Mouse (Mus musculus) MEL (cell line): Measurements from ENCODE around the gene Vwa5b2. TPM values are rescaled to one million over a fixed set of nuclear protein-coding genes. Genes with fewer than 3 reads are reported as not detected.
A peak's percentile ranks its signal among the peaks of the same experiment; 100 is the strongest.

Experiments used
- DNase-seq: peaks from one replicate; pipeline ENCODE4 v3.0.0; 2011; ENCODE audit warnings: low read depth, low spot score
- H3K27ac ChIP-seq: 2 replicates; pipeline ENCODE4 v1.5.1; 2012; ENCODE audit warnings: low read depth, mild to moderate bottlenecking, control low read depth, low read length, moderate library complexity; ENCODE audit not compliant: control insufficient read depth
- H3K27me3 ChIP-seq, 2 experiments: fragments of 150-350 bp in 1 of 2; sonication (generic) in 1 of 2; 2 replicates each; pipeline ENCODE4 v1.6.1; 2012; ENCODE audit warnings: low read length in 2 of 2, mild to moderate bottlenecking in 2 of 2, improper control_type of control experiment in 1 of 2, moderate library complexity in 1 of 2; ENCODE audit not compliant: insufficient read depth in 2 of 2, control insufficient read depth in 1 of 2
- H3K36me3 ChIP-seq, 2 experiments: 2 replicates each; pipeline ENCODE4 v1.6.1; 2012 to 2014; ENCODE audit warnings: low read length in 2 of 2, improper control_type of control experiment in 1 of 2, inconsistent platforms in 1 of 2, mild to moderate bottlenecking in 1 of 2; ENCODE audit not compliant: insufficient read depth in 2 of 2, control insufficient read depth in 1 of 2
- H3K4me1 ChIP-seq, 2 experiments: fragments of 150-350 bp in 1 of 2; sonication (generic) in 1 of 2; 2 replicates each; pipeline ENCODE4 v1.6.1; 2012; ENCODE audit warnings: low read length in 2 of 2, improper control_type of control experiment in 1 of 2, mild to moderate bottlenecking in 1 of 2; ENCODE audit not compliant: insufficient read depth in 2 of 2, control insufficient read depth in 1 of 2
- H3K4me3 ChIP-seq, 2 experiments: fragments of 150-350 bp in 1 of 2; sonication (generic) in 1 of 2; 2 replicates each; pipeline ENCODE4 v1.5.1; 2012; ENCODE audit warnings: low read depth in 2 of 2, low read length in 2 of 2, mild to moderate bottlenecking in 2 of 2, moderate library complexity in 2 of 2, control low read depth in 1 of 2, improper control_type of control experiment in 1 of 2; ENCODE audit not compliant: control insufficient read depth in 1 of 2, insufficient read depth in 1 of 2
- H3K79me2 ChIP-seq: 2 replicates; pipeline ENCODE4 v1.6.1; 2012; ENCODE audit warnings: mild to moderate bottlenecking, low read length, moderate library complexity; ENCODE audit not compliant: control insufficient read depth, poor library complexity, insufficient read depth
- H3K9ac ChIP-seq: 2 replicates; pipeline ENCODE4 v1.6.1; 2012; ENCODE audit warnings: low read depth, mild to moderate bottlenecking, control low read depth, low read length, moderate library complexity; ENCODE audit not compliant: control insufficient read depth, poor library complexity, severe bottlenecking
- H3K9me3 ChIP-seq: fragments of 150-350 bp; sonication (generic); replicated peaks from 2 replicates; pipeline ENCODE4 v1.6.1; 2012; ENCODE audit warnings: mild to moderate bottlenecking, low read length, improper control_type of control experiment, moderate library complexity; ENCODE audit not compliant: insufficient read depth
- BHLHE40 ChIP-seq: IDR thresholded peaks from 2 replicates; pipeline ENCODE4 v1.6.1; 2012; ENCODE audit warnings: low read depth, mild to moderate bottlenecking, inconsistent platforms, low read length, improper control_type of control experiment, borderline replicate concordance
- CHD1 ChIP-seq: IDR thresholded peaks from 2 replicates; pipeline ENCODE4 v1.6.1; 2012; ENCODE audit warnings: low read depth, mild to moderate bottlenecking, inconsistent platforms, low read length, improper control_type of control experiment
- CTCF ChIP-seq, 3 experiments: IDR thresholded peaks in 2 of 3; conservative IDR thresholded peaks in 1 of 3; 2 replicates each; pipeline ENCODE4 v1.5.1; 2011 to 2012; ENCODE audit warnings: low read length in 3 of 3, low read depth in 2 of 3, mild to moderate bottlenecking in 2 of 3, improper control_type of control experiment in 1 of 3, inconsistent platforms in 1 of 3, mixed read lengths in 1 of 3, moderate library complexity in 1 of 3; ENCODE audit not compliant: control insufficient read depth in 1 of 3, insufficient read depth in 1 of 3, poor library complexity in 1 of 3, severe bottlenecking in 1 of 3
- E2F4 ChIP-seq: IDR thresholded peaks from 2 replicates; pipeline ENCODE4 v1.6.1; 2011; ENCODE audit warnings: low read depth, low read length, improper control_type of control experiment, borderline replicate concordance
- ELF1 ChIP-seq: IDR thresholded peaks from 2 replicates; pipeline ENCODE4 v1.6.1; 2014; ENCODE audit warnings: low read depth, mild to moderate bottlenecking, inconsistent platforms, low read length, improper control_type of control experiment, moderate library complexity
- ETS1 ChIP-seq: IDR thresholded peaks from 2 replicates; pipeline ENCODE4 v1.6.1; 2012; ENCODE audit warnings: low read depth, mild to moderate bottlenecking, inconsistent platforms, low read length, improper control_type of control experiment, moderate library complexity
- GABPA ChIP-seq: IDR thresholded peaks from 2 replicates; pipeline ENCODE4 v1.6.1; 2012; ENCODE audit warnings: low read depth, mild to moderate bottlenecking, inconsistent platforms, low read length, improper control_type of control experiment, moderate library complexity
- GATA1 ChIP-seq: IDR thresholded peaks from 2 replicates; pipeline ENCODE4 v1.6.1; 2011; ENCODE audit warnings: low read depth, low read length, improper control_type of control experiment
- MAFK ChIP-seq: IDR thresholded peaks from 2 replicates; pipeline ENCODE4 v1.6.1; 2011; ENCODE audit warnings: low read depth, mild to moderate bottlenecking, low read length, improper control_type of control experiment, borderline replicate concordance
- MAZ ChIP-seq: IDR thresholded peaks from 2 replicates; pipeline ENCODE4 v1.6.1; 2012; ENCODE audit warnings: low read depth, mild to moderate bottlenecking, inconsistent platforms, low read length, improper control_type of control experiment
- MXI1 ChIP-seq: IDR thresholded peaks from 2 replicates; pipeline ENCODE4 v1.6.1; 2011; ENCODE audit warnings: mild to moderate bottlenecking, low read depth, low read length, improper control_type of control experiment
- NELFE ChIP-seq: IDR thresholded peaks from 2 replicates; pipeline ENCODE4 v1.6.1; 2011; ENCODE audit warnings: low read depth, low read length, improper control_type of control experiment
- NRF1 ChIP-seq: IDR thresholded peaks from 2 replicates; pipeline ENCODE4 v1.6.1; 2014; ENCODE audit warnings: low read depth, mild to moderate bottlenecking, inconsistent platforms, low read length, improper control_type of control experiment, moderate library complexity; ENCODE audit not compliant: poor library complexity, insufficient read depth, severe bottlenecking
- POLR2AphosphoS2 ChIP-seq: IDR thresholded peaks from 2 replicates; pipeline ENCODE4 v1.6.1; 2011; ENCODE audit warnings: low read length, improper control_type of control experiment
- POLR2AphosphoS5 ChIP-seq: IDR thresholded peaks from 2 replicates; pipeline ENCODE4 v1.6.1; 2012; ENCODE audit warnings: low read depth, borderline replicate concordance, mild to moderate bottlenecking, inconsistent platforms, low read length, moderate library complexity, mixed read lengths
- SIN3A ChIP-seq: IDR thresholded peaks from 2 replicates; pipeline ENCODE4 v1.6.1; 2012; ENCODE audit warnings: low read length, improper control_type of control experiment, inconsistent platforms
- SMC3 ChIP-seq: IDR thresholded peaks from 2 replicates; pipeline ENCODE4 v1.6.1; 2011; ENCODE audit warnings: low read depth, low read length, improper control_type of control experiment
- TAL1 ChIP-seq: IDR thresholded peaks from 2 replicates; pipeline ENCODE4 v1.6.1; 2012; ENCODE audit warnings: mild to moderate bottlenecking, inconsistent platforms, low read length, moderate library complexity, mixed read lengths
- TBP ChIP-seq: IDR thresholded peaks from 2 replicates; pipeline ENCODE4 v1.8.0; 2011; ENCODE audit warnings: low read depth, low read length, improper control_type of control experiment
- TCF12 ChIP-seq: IDR thresholded peaks from 2 replicates; pipeline ENCODE4 v1.6.1; 2014; ENCODE audit warnings: low read depth, mild to moderate bottlenecking, inconsistent platforms, low read length, improper control_type of control experiment, moderate library complexity
- UBTF ChIP-seq: IDR thresholded peaks from 2 replicates; pipeline ENCODE4 v1.6.1; 2012; ENCODE audit warnings: low read depth, mild to moderate bottlenecking, inconsistent platforms, low read length, improper control_type of control experiment, moderate library complexity, borderline replicate concordance; ENCODE audit not compliant: insufficient read depth
- USF2 ChIP-seq, 2 experiments: IDR thresholded peaks; 2 replicates each; pipeline ENCODE4 v1.6.1; 2011 to 2012; ENCODE audit warnings: improper control_type of control experiment in 2 of 2, low read length in 2 of 2, borderline replicate concordance in 1 of 2, inconsistent platforms in 1 of 2, low read depth in 1 of 2, mild to moderate bottlenecking in 1 of 2; ENCODE audit not compliant: insufficient read depth in 1 of 2
- ZC3H11A ChIP-seq: IDR thresholded peaks from 2 replicates; pipeline ENCODE4 v1.6.1; 2012; ENCODE audit warnings: low read depth, mild to moderate bottlenecking, inconsistent platforms, low read length, improper control_type of control experiment
- ZMIZ1 ChIP-seq: IDR thresholded peaks from 2 replicates; pipeline ENCODE4 v1.6.1; 2012; ENCODE audit warnings: low read depth, mild to moderate bottlenecking, inconsistent platforms, low read length, improper control_type of control experiment, moderate library complexity
- polyA plus RNA-seq, 2 experiments: library from polyadenylated mRNA; stranded (reverse) in 1 of 2; unstranded in 1 of 2; fragments of >175 nt in 1 of 2; fragments of >200 nt in 1 of 2; gene quantifications; 2 replicates each; pipeline versions ENCODE4 v1.2.1 to v1.2.4; 2012; ENCODE audit warnings: low replicate concordance in 2 of 2, low read depth in 1 of 2; ENCODE audit not compliant: insufficient read length in 2 of 2, insufficient read depth in 1 of 2, missing spikeins in 1 of 2
- total RNA-seq: library from RNA; depleted of rRNA; stranded (reverse); fragments of 300-350 nt; gene quantifications from 2 replicates; pipeline ENCODE4 v1.2.3, GENCODE M21; 2012

Gene Vwa5b2
- total and polyA plus RNA-seq, 3 experiments: 0.15 to 0.33 TPM; not detected in 1

GRCm38 (mm10) chr16:20548096-20548948 is 40.9 kb upstream of the Vwa5b2 start, which contains the start of gene Abcf3 (continued):
- TF ChIP-seq POLR2AphosphoS2 (peak; percentile 95), NELFE (peak; percentile 86), ZC3H11A (no peak), USF2 (IDR thresholded peaks at IDR 0.05; ENCODE audit: borderline replicate concordance in 1 of 2, insufficient read depth in 1 of 2, low read depth in 1 of 2, low read length in 2 of 2) (no peak), SMC3 (no peak), GATA1 (0 out of 2 replicates have a peak, but pooled peaks have one; percentile 19), MXI1 (peak; percentile 95), ELF1 (peak; percentile 55), CTCF (IDR thresholded peaks at IDR 0.05 in 2 of 3, conservative IDR thresholded peaks at IDR 0.05 in 1 of 3; ENCODE audit: control insufficient read depth in 1 of 3, insufficient read depth in 1 of 3, low read depth in 2 of 3, low read length in 3 of 3, poor library complexity in 1 of 3, severe bottlenecking in 1 of 3) (no peak), TAL1 (peak; percentile 39), BHLHE40 (no peak), POLR2AphosphoS5 (no peak), TBP (peak; percentile 74), ETS1 (peak; percentile 47)

GRCm38 (mm10) chr16:20549161-20549560 is 40.1 kb upstream of the Vwa5b2 start:
- no peak for TF ChIP-seq POLR2AphosphoS2
- no peak for TF ChIP-seq TBP
- TF ChIP-seq, all 39 proteins: peak for 0
- H3K79me2 ChIP-seq: peaks cover 13% of the 10 kb centered on the region
- H3K27ac ChIP-seq: no peak overlapping the region
- H3K9me3 ChIP-seq: no peaks in the 10 kb centered on the region
- peak overlapping the region; percentile 91 to 94 for H3K4me3 ChIP-seq
- no peak for DNase-seq
- peaks cover 0 to 10% of the 10 kb centered on the region in 2 experiments; a peak in 3 of 4 replicates for H3K4me1 ChIP-seq
- H3K27me3 ChIP-seq: no peaks in the 10 kb centered on the region
- H3K36me3 ChIP-seq: peaks cover 7 to 14% of the 10 kb centered on the region in 2 experiments
- peak overlapping the region; percentile 89 for H3K9ac ChIP-seq

- H3K27me3 ChIP-seq: no peaks in the 10 kb centered on the region
- H3K9me3 ChIP-seq: no peaks in the 10 kb centered on the region
- peaks cover 13% of the 10 kb centered on the region for H3K79me2 ChIP-seq
- no peak for DNase-seq
- no peak overlapping the region for H3K4me3 ChIP-seq
- peaks cover 14 to 15% of the 10 kb centered on the region in 2 experiments for H3K36me3 ChIP-seq
- TF ChIP-seq NRF1 (no peak), POLR2AphosphoS5 (no peak), TAL1 (no peak), TBP (no peak), MAZ (no peak), MAFK (no peak), CHD1 (no peak), TCF12 (no peak), ZMIZ1 (no peak), UBTF (no peak), E2F4 (no peak), SIN3A (no peak), POLR2AphosphoS2 (no peak), GABPA (no peak)
- no peak overlapping the region for H3K9ac ChIP-seq
- H3K27ac ChIP-seq: no peak overlapping the region
- H3K4me1 ChIP-seq: peaks cover 0 to 10% of the 10 kb centered on the region in 2 experiments; a peak in 3 of 4 replicates
Observed at GRCm38 (mm10) chr16:20551691-20552090, 37.6 kb upstream of the Vwa5b2 start.
